Mouse (Mus musculus): ENCODE measurements around the gene Gal3st2c. TPM values are rescaled to one million over a fixed set of nuclear protein-coding genes. Genes with fewer than 3 reads are reported as not detected.
"Not testable (repeated sequence)": the region's sequence is repeated elsewhere in the genome, so short reads cannot be mapped to it uniquely, and the experiment has no call there.

Gal3st2c gene
- polyA plus RNA-seq (2012; rRNA removed): 0.11 and 0.22 TPM in 2 replicates

DNA sequence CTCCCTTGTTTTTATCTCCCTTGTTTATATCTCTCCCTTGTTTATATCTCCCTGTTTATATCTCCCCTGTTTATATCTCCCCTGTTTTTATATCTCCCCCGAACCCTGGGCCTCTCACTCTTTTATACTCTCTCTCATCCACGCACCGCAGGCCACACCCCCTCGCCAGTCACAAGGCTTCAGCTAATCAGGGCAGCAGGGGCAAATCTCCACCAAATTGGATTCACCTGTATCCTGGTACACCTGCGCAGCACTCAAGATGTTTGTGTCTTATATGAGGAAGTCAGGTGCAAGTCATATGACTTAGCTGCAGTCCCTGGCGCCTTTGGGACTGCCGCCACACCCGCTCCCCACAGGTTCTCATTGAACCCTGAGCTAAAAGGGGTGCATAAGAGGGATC lies at the start of gene Gal3st2c:
Gene Gal3st2c (plus strand): TSS at position 301 of the 400 bp plus-strand sequence.
- not testable (repeated sequence) for DNase-seq (ENCODE audit: low read depth, low spot score)
- WGBS: 66% methylated on average over 7 of the region's 8 CpGs

DNA sequence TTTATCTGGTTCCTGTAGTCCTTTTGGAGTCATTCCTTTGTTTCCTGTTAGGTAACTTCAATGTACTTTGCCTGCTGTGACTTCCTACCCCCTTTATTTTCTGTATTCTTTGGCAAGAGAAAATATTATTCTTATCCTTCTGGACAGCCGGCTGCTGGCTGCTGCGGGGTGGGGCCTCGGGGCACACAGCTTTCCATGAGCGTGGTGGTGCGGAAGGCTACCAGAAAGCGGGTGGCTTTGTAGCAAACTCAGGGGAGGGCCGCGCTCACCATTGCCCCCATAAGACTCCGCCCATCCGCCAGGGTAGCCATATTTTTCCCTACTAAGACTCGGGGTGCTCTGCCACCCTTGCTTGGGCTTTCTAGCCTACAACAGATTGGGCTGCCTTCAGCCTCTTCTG lies 41.2 kb upstream of the Gal3st2c start:
- not testable (repeated sequence) for DNase-seq (ENCODE audit: low read depth, low spot score)
- WGBS: no CpG with 5 or more reads among the region's 11 CpGs

DNA sequence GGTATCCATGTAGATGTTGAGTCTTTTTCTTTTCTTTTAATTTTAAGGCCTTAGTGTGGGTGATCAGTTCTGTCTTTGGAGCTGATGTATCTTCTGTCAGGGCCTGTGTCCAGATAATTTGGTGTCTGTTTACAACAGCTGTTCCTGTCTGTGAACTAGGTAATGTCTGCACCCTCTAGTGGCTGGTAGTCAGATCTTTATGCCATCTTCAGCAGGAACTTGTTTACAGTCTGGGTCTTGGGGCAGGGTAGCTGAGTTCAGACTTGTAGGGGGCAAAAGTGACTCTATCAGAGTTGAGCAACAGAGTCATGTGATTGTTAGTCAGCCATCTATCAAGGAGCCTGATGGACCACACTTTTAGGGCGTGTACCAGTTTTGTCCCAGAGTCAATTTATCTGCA lies 23.8 kb upstream of the Gal3st2c start:
- WGBS: no CpG with 5 or more reads among the region's 1 CpGs

DNA sequence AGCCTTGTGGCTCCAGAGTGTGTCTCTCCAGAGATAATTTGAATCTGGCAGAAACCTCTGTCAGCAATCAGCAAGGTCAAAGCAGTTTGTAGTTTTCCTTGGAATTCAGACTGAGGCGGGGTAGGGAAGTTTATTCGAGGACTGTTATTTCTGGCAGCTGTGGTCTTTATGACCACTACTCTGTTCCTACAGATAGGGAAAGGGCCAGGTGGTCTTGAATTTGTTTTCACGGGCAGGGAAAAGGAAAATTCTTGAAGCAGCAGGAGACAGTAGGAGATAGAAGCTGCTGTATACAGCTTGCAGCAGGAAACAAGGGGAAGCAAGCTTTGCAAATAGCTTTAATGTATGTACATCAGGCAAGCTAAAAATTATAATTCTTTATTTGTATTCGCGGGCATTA lies 19.9 kb upstream of the Gal3st2c start:
- WGBS: 39% methylated on average over 5 of the region's 5 CpGs

More for the DNA sequence above, 23.8 kb upstream of the Gal3st2c start:
- not testable (repeated sequence) for DNase-seq (ENCODE audit: low read depth, low spot score)

DNA sequence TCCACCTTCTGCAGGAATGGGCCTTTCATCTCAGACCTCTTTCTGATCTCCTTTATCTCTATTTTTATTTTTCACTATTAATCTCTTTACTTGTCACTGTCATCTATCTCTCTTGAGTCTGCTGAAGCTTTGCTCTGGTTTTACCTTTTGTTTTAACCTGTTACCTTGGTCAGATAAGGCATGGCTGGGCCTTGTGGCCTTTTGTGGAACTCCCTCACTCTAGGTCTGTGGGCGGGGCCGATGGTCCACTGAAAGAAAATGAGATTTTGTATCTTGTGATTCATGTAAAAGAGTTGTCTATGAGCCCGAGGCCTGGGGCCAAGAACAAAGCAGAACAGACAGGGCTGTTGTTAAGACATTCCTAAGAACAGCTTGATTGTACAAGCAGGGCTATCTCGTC lies 19.5 kb upstream of the Gal3st2c start:
- WGBS: no CpG with 5 or more reads among the region's 4 CpGs
- DNase-seq (ENCODE audit: low read depth, low spot score): not testable (repeated sequence)

More for the DNA sequence above, 19.9 kb upstream of the Gal3st2c start:
- DNase-seq (ENCODE audit: low read depth, low spot score): not testable (repeated sequence)

DNA sequence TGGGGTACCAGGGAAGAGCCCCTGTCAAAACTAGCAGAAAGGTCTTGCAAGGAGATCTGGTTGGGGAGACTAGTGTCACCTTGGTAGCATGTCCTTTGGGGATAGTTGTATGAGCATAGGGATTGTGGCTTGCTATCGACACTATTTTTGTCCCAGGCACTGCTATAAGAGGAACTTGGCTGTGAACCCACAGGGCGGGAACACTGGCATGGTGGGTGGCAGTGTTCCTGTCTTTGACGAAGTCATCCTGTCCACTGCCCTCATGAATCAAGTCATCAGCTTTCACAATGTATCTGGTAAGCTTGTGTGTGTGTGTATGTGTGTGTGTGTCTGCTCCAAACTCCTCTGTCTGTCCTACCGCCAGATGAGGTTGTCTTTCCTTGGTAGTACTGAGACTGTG lies 14.5 kb upstream of the Gal3st2c start:
- DNase-seq (ENCODE audit: low read depth, low spot score): not testable (repeated sequence)
- WGBS: 83% methylated on average over 1 of the region's 4 CpGs

DNA sequence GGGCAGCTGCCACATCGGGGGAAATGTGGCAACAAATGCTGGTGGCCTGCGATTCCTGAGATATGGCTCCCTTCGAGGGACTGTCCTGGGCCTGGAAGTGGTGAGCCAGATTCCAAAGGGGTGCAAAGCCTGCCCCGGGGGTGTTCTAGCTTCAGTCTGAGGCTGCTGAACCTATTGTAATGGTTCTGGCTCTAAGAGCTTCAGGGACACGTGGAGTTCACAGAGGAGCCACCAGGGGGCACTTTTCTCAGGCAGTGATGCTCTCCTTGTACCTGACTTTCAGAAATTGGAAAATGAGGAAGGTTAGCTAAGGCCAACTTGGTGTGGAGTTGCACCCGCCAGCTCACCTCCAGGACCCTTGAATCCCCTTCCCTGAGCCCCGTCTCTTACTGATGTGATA lies 12.0 kb upstream of the Gal3st2c start:
- not testable (repeated sequence) for DNase-seq (ENCODE audit: low read depth, low spot score)
- WGBS: no CpG with 5 or more reads among the region's 7 CpGs

DNA sequence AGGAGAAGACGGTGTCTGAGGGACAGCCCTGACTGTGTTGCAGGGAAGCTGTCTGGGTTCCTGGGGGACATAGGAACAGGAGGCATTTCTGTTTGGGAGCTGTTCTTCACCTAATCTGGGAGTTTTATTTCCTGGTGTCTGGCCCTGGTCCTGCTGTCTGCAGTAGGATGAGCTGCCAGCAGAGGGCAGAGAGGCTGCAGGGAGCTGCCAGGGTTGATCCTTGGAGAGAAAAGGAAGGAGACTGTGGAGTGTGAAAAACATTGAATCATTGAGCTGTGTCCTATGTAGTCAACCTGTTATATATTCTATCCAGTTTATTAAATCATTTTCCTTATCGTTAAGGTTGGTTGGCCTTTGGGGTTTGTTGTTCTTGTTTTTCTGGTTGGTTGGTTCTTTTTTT lies 9.4 kb upstream of the Gal3st2c start:
- no CpG with 5 or more reads among the region's 2 CpGs for WGBS
- not testable (repeated sequence) for DNase-seq (ENCODE audit: low read depth, low spot score)

DNA sequence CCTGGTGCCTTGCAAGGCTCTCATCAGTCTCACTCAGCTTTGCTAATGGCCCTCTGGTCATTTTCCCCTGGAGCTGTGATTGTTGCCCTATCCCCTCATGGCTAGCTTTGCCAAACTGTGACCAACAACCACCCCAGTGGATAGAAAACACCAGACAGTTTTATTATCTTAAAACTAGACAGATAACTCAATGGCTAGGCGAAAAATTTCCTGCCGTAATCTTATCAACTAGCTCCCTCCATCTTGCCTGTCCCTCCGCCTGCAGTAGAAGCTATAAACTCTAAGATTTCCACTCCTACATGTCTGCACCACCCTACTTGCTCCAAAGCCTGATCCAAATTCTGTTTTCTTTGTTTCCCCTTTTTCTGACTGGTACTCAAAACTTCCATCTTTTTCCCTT lies 4.1 kb upstream of the Gal3st2c start:
- WGBS: 76% methylated on average over 3 of the region's 3 CpGs
- DNase-seq (ENCODE audit: low read depth, low spot score): no peak

DNA sequence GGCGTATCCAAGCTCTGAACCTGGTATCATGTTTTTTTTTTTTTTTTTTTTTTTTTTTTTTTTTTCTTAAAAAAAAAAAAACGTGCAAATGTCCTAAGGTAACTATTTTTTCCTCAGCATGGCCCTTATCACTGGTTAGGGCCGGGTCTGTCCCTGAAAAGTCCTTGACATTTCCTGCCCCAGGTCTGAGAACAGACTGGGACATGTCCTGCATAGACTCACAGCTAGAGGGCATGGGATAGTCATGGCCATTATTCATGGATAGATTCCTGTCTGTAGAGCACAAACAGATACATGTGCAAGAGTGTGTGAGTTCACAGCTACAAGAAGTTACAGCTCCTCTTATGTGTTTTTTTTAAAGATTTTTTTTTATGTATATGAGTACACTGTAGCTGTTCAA lies 1.5 kb upstream of the Gal3st2c start:
- DNase-seq (ENCODE audit: low read depth, low spot score): no peak
- WGBS: 51% methylated on average over 3 of the region's 3 CpGs

DNA sequence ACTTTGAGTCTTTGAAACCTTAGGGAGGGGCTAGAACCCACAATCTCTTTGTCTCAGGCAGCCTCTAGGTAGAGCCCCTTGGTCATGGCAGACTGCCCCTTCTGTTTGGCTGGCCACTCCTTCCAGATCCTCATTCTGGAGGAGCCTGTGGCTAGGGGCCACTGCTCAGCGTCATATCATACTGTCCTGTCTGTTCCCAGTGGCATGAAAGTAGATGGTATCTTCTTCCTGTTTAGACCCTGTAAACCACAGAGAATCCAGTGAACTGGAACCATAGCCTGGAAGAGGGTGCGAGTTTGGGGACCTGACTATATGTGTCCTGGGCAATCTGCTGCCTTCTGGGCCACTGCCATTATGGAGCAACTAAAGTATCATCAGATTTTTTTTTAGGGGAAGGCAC lies 759 bp downstream of the Gal3st2c start:
- DNase-seq (ENCODE audit: low read depth, low spot score): not testable (repeated sequence)
- WGBS: 75% methylated on average over 2 of the region's 2 CpGs

DNA sequence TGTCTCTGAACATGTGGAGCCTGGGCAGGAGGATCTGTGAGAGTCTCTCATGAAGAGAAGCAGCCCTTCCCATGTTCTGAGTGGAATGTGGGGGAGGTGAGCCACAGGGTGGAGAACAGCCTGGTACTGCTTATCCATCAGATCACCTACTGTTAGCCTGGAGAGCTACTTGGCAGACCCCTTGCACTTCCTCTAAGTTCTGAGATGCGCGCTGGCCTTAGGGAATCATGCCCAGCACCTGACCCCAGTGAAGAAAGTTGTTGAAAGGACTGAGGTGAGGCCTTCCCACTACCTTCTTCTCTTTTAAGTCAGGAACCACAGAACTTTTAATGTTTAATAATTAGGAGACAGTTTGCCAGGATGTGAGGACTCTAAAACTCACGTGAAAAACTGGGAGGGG lies 1.2 kb downstream of the Gal3st2c start:
- DNase-seq (ENCODE audit: low read depth, low spot score): not testable (repeated sequence)
- 74% methylated on average over 3 of the region's 3 CpGs for WGBS

DNA sequence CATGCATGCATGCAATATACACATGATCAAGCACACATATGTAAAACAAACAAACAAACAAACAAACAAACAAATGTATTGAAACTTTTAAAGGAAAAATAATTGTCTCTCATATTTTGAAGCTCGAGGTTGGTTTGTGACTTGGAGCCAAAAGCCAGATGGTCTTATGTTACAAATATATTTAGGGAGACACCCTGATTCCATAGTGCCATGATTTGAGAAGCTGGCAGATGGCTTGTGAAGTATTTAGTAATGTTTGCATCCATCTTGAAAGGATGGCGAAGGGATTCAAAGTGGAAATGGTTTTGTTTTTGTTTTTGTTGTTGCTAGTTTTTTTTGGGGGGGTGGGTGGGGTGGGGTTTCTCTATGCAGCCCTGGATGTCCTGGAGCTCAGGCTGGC lies 10.7 kb downstream of the Gal3st2c start:
- DNase-seq (ENCODE audit: low read depth, low spot score): no peak
- WGBS: 86% methylated on average over 2 of the region's 2 CpGs

DNA sequence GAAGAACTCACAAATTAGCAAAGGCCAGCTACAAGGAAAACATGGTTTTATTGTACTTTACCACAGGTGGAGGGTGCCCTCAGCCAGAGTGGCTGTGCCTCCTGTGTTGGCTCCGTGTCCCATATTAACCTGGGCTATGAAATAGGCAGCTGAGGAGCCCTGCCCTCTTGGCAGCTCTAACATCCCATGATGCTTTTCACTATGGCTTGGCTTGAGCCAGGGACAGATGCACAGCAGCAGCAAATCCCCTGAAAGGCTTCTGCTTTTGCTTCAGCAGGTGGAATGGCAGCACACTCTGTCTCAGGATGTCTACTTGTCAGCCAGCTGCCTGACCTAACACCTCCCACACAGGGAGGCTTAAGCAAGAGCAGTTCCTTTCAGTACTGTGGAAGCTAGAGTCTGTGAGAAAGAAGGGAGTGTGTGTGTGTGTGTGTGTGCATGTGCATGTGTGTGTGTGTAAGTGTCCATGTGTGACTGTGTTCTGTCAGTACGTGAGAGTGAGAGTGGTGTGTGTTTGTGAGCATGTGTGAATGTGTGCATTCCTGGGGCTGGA lies 15.7 kb downstream of the Gal3st2c start:
- 33% methylated on average over 2 of the region's 2 CpGs for WGBS
- not testable (repeated sequence) for DNase-seq (ENCODE audit: low read depth, low spot score)

DNA sequence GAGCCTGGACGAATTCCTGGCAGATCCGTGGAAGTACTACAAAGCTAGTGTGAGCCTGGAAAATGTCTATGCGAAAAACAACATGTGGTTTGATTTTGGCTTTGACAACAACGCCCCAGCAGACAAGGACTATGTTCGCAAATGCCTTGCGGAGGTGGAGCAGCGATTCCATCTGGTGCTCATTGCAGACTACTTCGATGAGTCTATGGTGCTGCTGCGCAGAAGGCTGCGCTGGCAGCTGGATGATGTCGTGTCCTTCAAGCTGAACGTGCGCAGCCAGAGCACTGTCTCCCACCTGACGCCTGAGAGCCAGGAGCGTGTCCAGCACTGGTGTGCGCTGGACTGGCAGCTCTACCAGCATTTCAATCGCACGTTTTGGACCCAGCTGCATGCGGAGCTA lies 18.5 kb downstream of the Gal3st2c start:
- 86% methylated on average over 16 of the region's 19 CpGs for WGBS
- not testable (repeated sequence) for DNase-seq (ENCODE audit: low read depth, low spot score)

DNA sequence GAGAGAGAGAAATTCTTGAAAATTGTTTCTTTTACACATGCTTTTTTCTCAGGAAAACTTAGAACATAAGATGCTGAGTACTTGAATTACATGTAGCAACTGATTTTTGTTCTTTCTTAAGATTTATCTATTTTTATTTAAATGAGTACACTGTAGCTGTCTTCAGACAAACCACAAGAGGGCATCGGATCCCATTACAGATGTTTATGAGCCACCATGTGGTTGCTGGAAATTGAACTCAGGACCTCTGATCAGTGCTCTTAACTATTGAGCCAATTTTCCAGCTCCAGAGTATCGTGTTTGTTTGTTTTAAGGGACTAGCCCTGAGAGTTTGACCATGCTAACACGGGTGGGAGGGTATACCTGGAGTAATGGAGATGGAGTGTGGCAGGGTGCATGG lies 21.3 kb downstream of the Gal3st2c start:
- DNase-seq (ENCODE audit: low read depth, low spot score): no peak
- WGBS: 46% methylated on average over 3 of the region's 3 CpGs

DNA sequence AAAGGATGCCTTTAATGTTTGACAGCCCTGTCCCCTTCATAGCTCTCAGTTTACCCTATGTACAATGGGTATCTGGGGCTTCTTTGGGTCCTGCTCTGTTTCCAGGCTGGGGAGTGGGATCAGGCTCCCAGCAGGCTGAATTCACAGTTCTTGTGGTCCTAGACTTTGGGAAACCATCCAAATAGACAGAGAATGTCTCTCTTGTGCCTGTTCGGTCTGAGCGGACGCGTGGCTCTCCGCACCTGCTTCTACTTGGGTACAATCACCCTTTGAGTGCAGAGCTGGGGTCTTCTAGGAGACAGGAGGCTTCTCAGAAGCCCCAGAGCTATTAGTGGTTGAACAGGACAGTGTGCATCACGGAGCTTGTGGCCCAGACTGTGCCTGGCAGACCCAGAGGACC lies 29.8 kb downstream of the Gal3st2c start, which contains the start of gene Neu4:
Gene Neu4 (plus strand): TSS at position 301 of the 400 bp plus-strand sequence.
- no peak for DNase-seq (ENCODE audit: low read depth, low spot score)
- WGBS: 90% methylated on average over 6 of the region's 6 CpGs

DNA sequence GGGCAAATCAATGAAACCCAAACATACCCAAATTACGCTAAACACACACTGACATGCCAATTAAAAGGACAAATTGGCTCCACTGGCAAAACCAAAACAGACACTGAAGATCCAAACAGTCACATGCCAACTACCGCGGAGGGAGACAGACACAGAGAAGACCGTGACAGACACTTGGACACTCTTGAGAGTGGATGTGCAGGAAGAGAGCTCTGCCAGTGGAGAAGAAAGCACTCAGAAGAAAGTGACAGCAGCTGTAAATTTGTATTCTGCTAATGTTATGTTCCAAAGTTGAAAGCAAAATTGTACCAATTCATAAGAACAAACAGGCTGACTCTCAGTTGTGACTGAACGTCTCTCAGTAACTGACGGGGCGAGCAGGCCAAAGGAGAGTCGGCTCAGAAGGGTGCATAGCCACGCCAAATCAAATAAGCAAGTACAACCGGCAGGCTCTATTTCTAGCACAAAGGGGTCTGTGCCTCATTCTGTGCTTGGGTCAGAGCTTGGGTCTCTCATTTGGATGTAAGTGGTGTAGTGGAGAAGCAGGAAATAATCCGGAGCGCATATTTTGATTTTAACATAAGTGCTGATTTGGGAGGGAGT lies 37.3 kb downstream of the Gal3st2c start:
- DNase-seq (ENCODE audit: low read depth, low spot score): no peak
- 57% methylated on average over 12 of the region's 12 CpGs for WGBS

DNA sequence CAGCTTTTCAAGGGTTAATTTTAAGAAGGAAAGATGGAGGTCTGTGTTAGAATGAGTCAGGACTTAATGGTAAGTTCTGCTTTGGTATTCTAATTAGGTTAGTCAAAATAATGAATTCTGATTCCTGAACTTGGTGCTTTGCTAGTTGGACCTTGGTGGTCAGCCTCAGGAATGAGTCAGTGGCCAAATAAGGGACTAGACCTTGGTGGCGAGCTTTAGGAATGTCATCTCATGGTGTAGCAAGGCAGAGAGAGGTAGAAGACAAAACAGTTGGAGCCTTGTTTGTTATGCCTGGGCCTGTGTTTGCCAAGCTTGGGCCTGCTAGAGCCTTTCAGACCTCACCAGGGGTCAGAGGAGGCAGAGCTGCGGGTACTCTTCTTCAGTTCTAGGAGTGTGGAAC lies 38.4 kb downstream of the Gal3st2c start:
- WGBS: 93% methylated on average over 2 of the region's 2 CpGs

DNA sequence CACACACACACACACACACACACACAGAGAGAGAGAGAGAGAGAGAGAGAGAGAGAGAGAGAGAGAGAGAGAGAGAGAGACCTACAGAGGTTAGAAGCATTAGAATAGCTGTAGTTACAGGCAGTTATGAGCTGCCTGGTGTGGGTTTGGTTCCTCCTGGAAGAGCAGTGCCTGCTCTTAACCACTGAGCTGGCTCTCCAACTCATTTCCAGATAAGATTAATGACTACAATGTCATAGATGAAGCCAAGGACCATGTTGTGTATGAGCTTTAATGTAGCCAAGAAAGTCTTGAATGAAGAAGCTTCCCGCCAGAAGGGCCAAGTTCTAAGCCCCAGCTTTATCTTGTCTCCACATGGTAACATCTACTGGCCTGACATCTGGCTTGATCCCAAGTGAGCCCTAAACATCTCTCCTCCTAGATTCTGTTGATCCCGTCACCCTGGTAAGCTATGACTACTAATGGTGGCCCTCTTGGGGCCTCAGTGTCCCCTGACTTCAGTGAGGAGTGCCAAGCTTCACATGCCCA lies 42.8 kb downstream of the Gal3st2c start:
- 81% methylated on average over 2 of the region's 2 CpGs for WGBS
- DNase-seq (ENCODE audit: low read depth, low spot score): no peak

More for the DNA sequence above, 38.4 kb downstream of the Gal3st2c start:
- no peak for DNase-seq (ENCODE audit: low read depth, low spot score)
